Mouse (Mus musculus) myocyte (in vitro differentiated cells): Measurements from ENCODE around the gene Jup.

Experiments used
- CEBPB ChIP-seq: IDR thresholded peaks from 2 replicates; pipeline ENCODE4 v1.6.1; 2011; ENCODE audit warnings: mild to moderate bottlenecking, moderate library complexity; ENCODE audit not compliant: poor library complexity, insufficient read depth, severe bottlenecking
- E2F4 ChIP-seq: IDR thresholded peaks from one replicate; pipeline ENCODE4 v1.6.1; 2011; ENCODE audit warnings: mild to moderate bottlenecking, control low read depth, moderate library complexity; ENCODE audit not compliant: insufficient read depth
- MYOD1 ChIP-seq, 3 experiments: IDR thresholded peaks; one replicate each; pipeline ENCODE4 v1.6.1; 2011; ENCODE audit warnings: control low read depth in 2 of 3, low read depth in 2 of 3, mild to moderate bottlenecking in 2 of 3, moderate library complexity in 1 of 3; ENCODE audit not compliant: insufficient read length in 2 of 3, control insufficient read depth in 1 of 3
- MYOG ChIP-seq, 3 experiments: IDR thresholded peaks; one replicate each; pipeline ENCODE4 v1.6.1; 2011; ENCODE audit warnings: control low read depth in 2 of 3, low read depth in 2 of 3, mild to moderate bottlenecking in 2 of 3; ENCODE audit not compliant: insufficient read length in 2 of 3, control insufficient read depth in 1 of 3, insufficient read depth in 1 of 3
- POLR2A ChIP-seq: IDR thresholded peaks from one replicate; pipeline ENCODE4 v1.6.1; 2011; ENCODE audit warnings: low read depth, mild to moderate bottlenecking, control low read depth, moderate library complexity; ENCODE audit not compliant: insufficient read length
- TCF3 ChIP-seq: IDR thresholded peaks from one replicate; pipeline ENCODE4 v1.6.1; 2011; ENCODE audit warnings: low read depth, control low read depth; ENCODE audit not compliant: insufficient read length

DNA sequence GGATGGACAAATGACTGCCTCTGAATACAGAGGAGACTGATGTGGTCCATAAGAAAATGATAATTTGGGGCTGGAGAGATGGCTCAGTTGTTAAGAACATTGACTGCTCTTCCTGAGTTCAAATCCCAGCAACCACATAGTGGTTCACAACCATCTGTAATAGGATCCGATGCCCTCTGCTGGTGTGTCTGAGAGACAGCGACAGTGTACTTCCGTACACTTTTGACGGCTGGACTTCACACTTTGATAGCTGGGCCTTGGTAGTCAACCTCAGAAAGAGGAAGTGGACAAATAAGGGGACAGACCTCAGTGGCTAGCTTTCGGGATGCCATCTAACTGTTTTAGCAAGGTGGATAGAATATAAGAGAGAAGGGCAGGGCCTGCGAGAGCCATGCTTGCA lies 37.4 kb downstream of the Jup start:
- TF ChIP-seq MYOG (IDR thresholded peaks at IDR 0.05; ENCODE audit: control insufficient read depth in 1 of 3, insufficient read depth in 1 of 3, insufficient read length in 2 of 3, low read depth in 2 of 3) (no peak), MYOD1 (IDR thresholded peaks at IDR 0.05; ENCODE audit: control insufficient read depth in 1 of 3, insufficient read length in 2 of 3, low read depth in 2 of 3) (no peak), POLR2A (no peak), E2F4 (no peak), CEBPB (no peak), TCF3 (no peak)
